Mouse (Mus musculus): ENCODE data around the gene Fgg. TPM values are rescaled to one million over a fixed set of nuclear protein-coding genes. Genes with fewer than 3 reads are reported as not detected.

The Fgg gene
- total RNA-seq, 2 experiments from 2014 or later, result 236 to 622 TPM

- DNase-seq, result no peak
Measured at GRCm38 (mm10) chr3:83025475-83026301, 18.2 kb downstream of the Fgg start, which contains the start of gene Fga. Fga (plus strand) TSS chr3:83026076.

GRCm38 (mm10) chr3:83027546-83028251, 20.2 kb downstream of the Fgg start:
- DNase-seq, result no peak

GRCm38 (mm10) chr3:83030331-83030730, 22.8 kb downstream of the Fgg start:
- DNase-seq, result no peak

- no peak for DNase-seq
Measured at GRCm38 (mm10) chr3:83032746-83033308, 25.3 kb downstream of the Fgg start.

GRCm38 (mm10) chr3:83033801-83034200, 26.3 kb downstream of the Fgg start:
- DNase-seq, result no peak

- no peak for DNase-seq
Measured at GRCm38 (mm10) chr3:83038865-83039264, 31.3 kb downstream of the Fgg start.

GRCm38 (mm10) chr3:83039666-83040065, 32.1 kb downstream of the Fgg start:
- no peak for DNase-seq

- DNase-seq, result no peak
Measured at GRCm38 (mm10) chr3:83042451-83042850, 34.9 kb downstream of the Fgg start.

- no peak for DNase-seq
Measured at GRCm38 (mm10) chr3:83046649-83047048, 39.1 kb downstream of the Fgg start.

- peak; percentile 13 for DNase-seq
Measured at GRCm38 (mm10) chr3:83049680-83050079, 42.2 kb downstream of the Fgg start, which contains the start of gene Fgb. Fgb (minus strand) TSS chr3:83049863.

GRCm38 (mm10) chr3:83050661-83051060, 43.1 kb downstream of the Fgg start:
- DNase-seq, result no peak

- no peak for DNase-seq
Measured at GRCm38 (mm10) chr3:83052102-83052501, 44.6 kb downstream of the Fgg start.

GRCm38 (mm10) chr3:83053126-83053525, 45.6 kb downstream of the Fgg start:
- DNase-seq, result no peak

GRCm38 (mm10) chr3:83053758-83054157, 46.2 kb downstream of the Fgg start:
- peak; percentile 45 for DNase-seq

GRCm38 (mm10) chr3:83054759-83055158, 47.2 kb downstream of the Fgg start:
- DNase-seq, result no peak

- peak; percentile 99 for DNase-seq
Measured at GRCm38 (mm10) chr3:83055281-83056038, 47.9 kb downstream of the Fgg start, which contains the start of gene Plrg1. Plrg1 (plus strand) TSS chr3:83055522.

GRCm38 (mm10) chr3:83057046-83057445, 49.5 kb downstream of the Fgg start:
- DNase-seq, result no peak

Other genes starting within 250 kb of the Fgg start
- gene Rbm46, start 131.2 kb upstream of the Fgg start, total RNA-seq (2021), result 1 to 10 TPM; 1.1 to 1.2 TPM
- gene Lrat, start 103.8 kb upstream of the Fgg start, total RNA-seq (2021), result 1 to 10 TPM; 1.1 to 1.4 TPM
- 100 to 1,000 TPM; 274 to 777 TPM for gene Fga, start 18.4 kb downstream of the Fgg start, total RNA-seq (2021)
- gene Fgb, start 42.1 kb downstream of the Fgg start, total RNA-seq (2021), result 100 to 1,000 TPM; 122 to 356 TPM
- 10 to 100 TPM; 44.2 to 45.3 TPM for gene Plrg1, start 47.8 kb downstream of the Fgg start, total RNA-seq (2021)
- 1 to 10 TPM; 1.7 to 2.4 TPM for gene Dchs2, start 120.2 kb downstream of the Fgg start, total RNA-seq (2021)

Data from adrenal gland, postnatal 10 days (tissue).